Mouse (Mus musculus) intestine, embryonic 16.5 days (tissue): ENCODE data around the gene Irgq. TPM values are rescaled to one million over a fixed set of nuclear protein-coding genes. Genes with fewer than 3 reads are reported as not detected.

Experiments
- ATAC-seq: fragments of 200-750 bp; cut with Nextera tagmentation; 2 replicates; pipeline ENCODE4 v1.8.0; 2017; ENCODE audit warnings: moderate TSS enrichment, moderate library complexity
- H3K27ac ChIP-seq: fragments of 300-500 bp; sonication (generic); 2 replicates; pipeline ENCODE4 v1.5.1; 2014; ENCODE audit warnings: mild to moderate bottlenecking, low read length
- H3K27me3 ChIP-seq: fragments of 300-500 bp; sonication (generic); replicated peaks from 2 replicates; pipeline ENCODE4 v1.6.1; 2014; ENCODE audit warnings: low read length, control low read depth, mixed read lengths; ENCODE audit not compliant: control insufficient read depth, insufficient read depth
- H3K36me3 ChIP-seq: fragments of 300-500 bp; sonication (generic); 2 replicates; pipeline ENCODE4 v1.6.1; 2014; ENCODE audit warnings: low read length, control low read depth; ENCODE audit not compliant: control insufficient read depth, insufficient read depth
- H3K4me1 ChIP-seq: fragments of 300-500 bp; sonication (generic); 2 replicates; pipeline ENCODE4 v1.6.1; 2014; ENCODE audit warnings: low read length, control low read depth, mixed read lengths; ENCODE audit not compliant: control insufficient read depth, insufficient read depth
- H3K4me2 ChIP-seq: fragments of 300-500 bp; sonication (generic); 2 replicates; pipeline ENCODE4 v1.6.1; 2014; ENCODE audit warnings: low read depth, low read length, control low read depth
- H3K4me3 ChIP-seq: fragments of 300-500 bp; sonication (generic); 2 replicates; pipeline ENCODE4 v1.5.1; 2014; ENCODE audit warnings: mild to moderate bottlenecking, low read length
- H3K9ac ChIP-seq: fragments of 300-500 bp; sonication (generic); 2 replicates; pipeline ENCODE4 v1.6.1; 2014; ENCODE audit warnings: low read depth, low read length
- H3K9me3 ChIP-seq: fragments of 300-500 bp; sonication (generic); 2 replicates; pipeline ENCODE4 v1.6.1; 2016; ENCODE audit warnings: low read length, control low read depth; ENCODE audit not compliant: control insufficient read depth
- WGBS: fragments of 180-500 bp; shearing (Covaris S2); extraction: QIAGEN DNeasy Blood & Tissue Kit; methylation state at CpG from one replicate; pipeline ENCODE4 v1.1.7; 2014; 5-methylcytosine and 5-hydroxymethylcytosine counted together
- polyA plus RNA-seq: library from polyadenylated mRNA; unstranded; fragments of >200 nt; fragmentation: Nextera tagmentation; extraction: Ambion mirVana; gene quantifications from 2 replicates; pipeline ENCODE4 v1.2.1, GENCODE M21; 2015

Gene Irgq
- polyA plus RNA-seq, 1 experiment from 2014 or later: 3.3 TPM

DNA sequence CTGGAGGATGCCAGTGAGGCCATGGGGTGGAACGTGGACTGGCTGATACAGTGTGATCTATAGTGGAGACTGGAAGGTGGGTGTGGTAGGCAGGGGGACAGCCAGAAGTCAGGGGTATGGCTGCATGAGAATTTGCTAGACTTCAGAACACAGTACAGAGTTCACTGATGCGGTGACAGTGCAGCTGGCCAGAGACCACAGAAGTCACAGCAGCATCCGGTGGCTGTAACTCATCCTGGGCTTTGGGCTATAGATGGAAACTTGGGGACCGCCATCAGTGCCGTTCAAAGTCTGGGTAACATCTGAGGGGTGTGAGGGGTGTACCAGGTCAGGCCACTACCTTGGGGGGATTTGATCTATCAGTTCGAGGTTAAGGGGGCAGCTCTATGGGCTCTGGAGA, 6.8 kb upstream of the Irgq start:
- H3K36me3 ChIP-seq: no peaks in the 10 kb centered on the region
- WGBS: 87% methylated on average over 6 of the region's 6 CpGs
- H3K9ac ChIP-seq: no peak overlapping the region
- H3K4me2 ChIP-seq: no peak overlapping the region
- no peak overlapping the region for H3K4me3 ChIP-seq
- H3K4me1 ChIP-seq: no peaks in the 10 kb centered on the region
- H3K9me3 ChIP-seq: no peaks in the 10 kb centered on the region
- ATAC-seq: no peak
- no peaks in the 10 kb centered on the region for H3K27me3 ChIP-seq
- no peak overlapping the region for H3K27ac ChIP-seq

DNA sequence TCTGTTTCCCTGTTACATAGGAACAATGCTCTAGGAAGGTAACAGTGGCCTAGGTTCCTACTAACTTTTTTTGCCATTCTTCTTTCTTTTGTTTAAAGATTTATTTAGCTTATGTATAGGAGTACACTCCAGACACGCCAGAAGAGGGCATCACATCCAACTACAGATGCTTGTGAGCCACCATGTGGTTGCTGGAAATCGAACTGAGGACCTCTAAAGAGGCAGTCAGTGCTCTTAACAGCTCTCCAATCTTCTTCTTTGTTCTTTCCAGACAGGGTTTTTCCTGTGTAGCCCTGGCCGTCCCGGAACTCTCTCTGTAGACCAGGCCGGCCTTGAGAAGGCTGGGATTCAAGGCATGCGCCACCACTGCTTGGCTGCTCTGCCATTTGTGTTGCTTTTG, 5.5 kb upstream of the Irgq start:
- no peak overlapping the region for H3K4me2 ChIP-seq
- peaks cover 5% of the 10 kb centered on the region for H3K4me1 ChIP-seq
- H3K4me3 ChIP-seq: no peak overlapping the region
- H3K27me3 ChIP-seq: no peaks in the 10 kb centered on the region
- 82% methylated on average over 6 of the region's 6 CpGs for WGBS
- ATAC-seq: no peak
- H3K9ac ChIP-seq: no peak overlapping the region
- H3K36me3 ChIP-seq: no peaks in the 10 kb centered on the region
- H3K27ac ChIP-seq: no peak overlapping the region
- no peaks in the 10 kb centered on the region for H3K9me3 ChIP-seq

DNA sequence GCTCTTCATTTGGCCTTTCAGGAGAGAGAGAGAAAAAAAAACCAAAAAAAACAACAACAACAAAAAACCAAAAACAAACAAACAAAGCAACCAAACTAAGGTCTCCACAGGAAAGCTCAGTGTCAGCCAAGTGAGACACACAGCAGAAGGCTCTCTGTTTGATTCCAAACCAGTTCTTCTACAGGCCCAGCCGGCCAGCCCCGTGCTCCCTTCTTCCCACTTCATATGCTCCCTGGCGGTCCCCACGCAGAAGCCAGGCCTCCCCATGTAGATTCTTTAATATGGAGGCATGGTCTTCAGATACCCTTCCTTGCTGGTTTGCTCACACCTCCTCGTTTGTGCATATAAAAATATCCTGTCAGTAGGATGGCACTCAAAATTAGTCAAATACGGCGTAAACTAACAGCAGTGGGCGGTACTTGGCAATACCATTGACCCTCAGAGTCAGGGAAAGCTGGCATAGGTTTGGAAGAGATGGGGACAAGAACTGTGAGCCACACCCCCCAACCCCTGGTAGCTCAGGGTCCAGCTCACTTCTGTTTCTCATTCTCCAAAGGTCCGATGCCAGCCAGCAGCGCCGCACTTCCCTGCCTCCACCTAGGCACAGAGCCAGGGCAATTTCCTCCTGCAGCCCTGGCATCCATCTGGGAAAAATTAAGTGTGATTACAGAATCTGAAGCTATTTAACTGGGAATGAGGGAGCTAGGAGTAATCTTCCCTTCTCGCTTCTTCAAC, 4.6 kb upstream of the Irgq start:
- H3K4me3 ChIP-seq: no peak overlapping the region
- H3K27ac ChIP-seq: no peak overlapping the region
- H3K36me3 ChIP-seq: no peaks in the 10 kb centered on the region
- no peaks in the 10 kb centered on the region for H3K27me3 ChIP-seq
- WGBS: 85% methylated on average over 12 of the region's 12 CpGs
- H3K4me2 ChIP-seq: no peak overlapping the region
- no peak for ATAC-seq
- no peaks in the 10 kb centered on the region for H3K9me3 ChIP-seq
- H3K4me1 ChIP-seq: peaks cover 5% of the 10 kb centered on the region
- no peak overlapping the region for H3K9ac ChIP-seq

DNA sequence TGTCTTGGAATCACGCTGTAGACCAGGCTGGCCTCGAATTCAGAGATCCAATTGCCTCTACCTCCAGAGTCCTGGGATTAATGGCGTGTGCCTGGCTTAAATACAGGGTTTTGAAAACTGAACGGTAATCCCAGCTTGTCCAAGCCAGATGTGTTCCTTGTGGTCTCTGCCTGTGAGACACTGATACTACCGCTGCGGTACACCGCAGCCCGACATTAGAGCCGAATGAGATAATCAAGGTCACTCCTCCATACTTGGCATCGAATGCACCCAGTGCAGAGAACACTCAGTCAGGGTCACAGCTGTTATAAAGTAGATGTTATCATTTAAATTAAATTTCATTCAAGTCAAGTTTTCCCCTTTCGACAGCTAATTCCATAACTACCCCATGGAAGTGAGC, 1.6 kb upstream of the Irgq start:
- H3K27me3 ChIP-seq: no peaks in the 10 kb centered on the region
- no peak for ATAC-seq
- H3K4me3 ChIP-seq: no peak overlapping the region
- H3K36me3 ChIP-seq: peaks cover 9% of the 10 kb centered on the region
- WGBS: 91% methylated on average over 11 of the region's 11 CpGs
- H3K4me1 ChIP-seq: peaks cover 14% of the 10 kb centered on the region
- no peaks in the 10 kb centered on the region for H3K9me3 ChIP-seq
- no peak overlapping the region for H3K4me2 ChIP-seq
- no peak overlapping the region for H3K9ac ChIP-seq
- no peak overlapping the region for H3K27ac ChIP-seq

DNA sequence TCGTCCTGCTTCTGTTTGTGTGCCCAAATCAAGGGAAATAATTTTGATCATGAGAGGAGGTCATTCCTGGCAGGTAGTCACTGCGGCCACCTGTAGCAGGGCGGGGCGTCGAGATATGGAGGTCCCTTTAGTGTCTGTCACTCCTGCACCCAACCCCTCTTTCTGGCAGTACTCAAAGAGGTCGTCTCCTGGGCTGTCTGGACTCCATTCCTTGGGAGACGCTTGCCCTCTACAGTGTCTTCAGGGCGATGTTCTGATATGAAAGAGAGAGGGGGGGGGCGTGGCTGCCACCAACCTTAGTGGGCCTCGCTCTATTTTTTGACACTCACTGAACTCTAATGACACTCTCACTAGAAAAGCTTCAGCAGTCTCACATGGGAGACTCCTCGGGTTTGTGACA, 909 bp upstream of the Irgq start:
- peak; percentile 1; the same call in 1 of the 2 replicates for ATAC-seq
- H3K36me3 ChIP-seq: peaks cover 9% of the 10 kb centered on the region
- no peaks in the 10 kb centered on the region for H3K9me3 ChIP-seq
- peak overlapping the region; percentile 58 for H3K4me3 ChIP-seq
- H3K9ac ChIP-seq: peak overlapping the region; percentile 82
- 51% methylated on average over 11 of the region's 11 CpGs for WGBS
- no peaks in the 10 kb centered on the region for H3K27me3 ChIP-seq
- H3K4me1 ChIP-seq: peaks cover 14% of the 10 kb centered on the region
- H3K27ac ChIP-seq: peak overlapping the region; percentile 91
- H3K4me2 ChIP-seq: peak overlapping the region; percentile 74

DNA sequence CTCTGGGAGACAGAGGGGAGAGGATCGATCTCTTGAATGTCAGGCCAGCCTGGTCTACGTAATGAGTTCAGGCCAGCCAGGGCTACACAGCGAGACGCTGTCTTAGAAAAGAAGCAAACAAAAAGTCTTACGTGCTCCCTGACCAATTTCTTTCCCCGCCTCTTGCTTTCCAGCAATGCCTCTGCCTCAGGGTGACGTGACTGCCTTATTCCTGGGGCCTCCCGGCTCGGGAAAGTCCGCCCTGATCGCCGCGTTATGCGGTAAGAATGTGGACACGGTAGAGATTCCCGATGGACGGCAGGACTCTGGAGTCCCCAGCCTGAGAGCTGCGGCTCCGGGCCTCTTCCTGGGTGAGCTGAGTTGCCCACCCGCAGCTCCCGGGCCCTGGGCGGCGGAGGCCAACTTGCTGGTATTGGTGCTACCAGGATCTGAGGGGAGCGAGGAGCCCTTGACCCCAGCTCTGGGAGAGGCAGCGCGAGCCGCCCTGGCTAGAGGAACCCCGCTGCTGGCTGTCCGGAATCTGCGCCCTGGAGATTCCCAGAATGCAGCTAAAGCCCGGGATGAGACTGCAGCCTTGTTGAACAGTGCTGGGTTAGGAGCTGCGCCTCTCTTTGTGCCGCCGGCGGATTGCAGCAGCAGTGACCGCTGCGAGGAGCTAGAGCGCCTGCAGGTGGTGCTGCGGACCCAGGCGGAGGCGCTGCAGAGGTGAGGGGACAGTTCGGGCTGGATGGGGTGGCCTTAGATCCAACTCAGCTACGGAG, 902 bp downstream of the Irgq start:
- H3K36me3 ChIP-seq: peaks cover 19% of the 10 kb centered on the region
- no peaks in the 10 kb centered on the region for H3K27me3 ChIP-seq
- under 1% methylated on average over 40 of the region's 43 CpGs for WGBS
- peak overlapping the region; percentile 95 for H3K4me2 ChIP-seq
- H3K4me1 ChIP-seq: peaks cover 14% of the 10 kb centered on the region
- H3K9me3 ChIP-seq: no peaks in the 10 kb centered on the region
- peak overlapping the region; percentile 58 for H3K4me3 ChIP-seq
- H3K27ac ChIP-seq: peak overlapping the region; percentile 71
- ATAC-seq: peak; percentile 68
- peak overlapping the region; percentile 89 for H3K9ac ChIP-seq

DNA sequence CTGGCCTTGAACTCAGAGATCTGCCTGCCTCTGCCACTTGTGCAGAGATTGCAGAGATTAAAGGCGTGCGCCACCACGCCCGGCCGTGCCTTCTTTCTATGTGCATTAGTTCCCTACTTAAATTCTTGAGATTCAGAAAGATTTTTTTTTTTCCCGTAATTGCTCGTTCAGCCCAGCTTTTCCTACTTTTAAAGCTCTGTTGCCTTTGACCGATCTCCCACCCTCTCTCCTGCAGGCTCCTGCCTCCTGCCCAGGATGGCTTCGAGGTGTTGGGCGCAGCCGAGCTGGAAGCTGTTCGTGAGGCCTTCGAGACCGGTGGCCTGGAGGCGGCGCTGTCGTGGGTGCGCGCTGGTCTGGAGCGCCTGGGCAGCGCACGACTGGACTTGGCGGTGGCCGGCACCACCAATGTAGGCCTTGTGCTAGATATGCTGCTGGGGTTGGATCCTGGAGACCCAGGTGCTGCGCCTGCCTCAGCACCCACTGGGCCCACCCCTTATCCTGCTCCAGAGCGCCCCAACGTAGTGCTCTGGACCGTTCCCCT, 2.6 kb downstream of the Irgq start:
- Histone ChIP-seq H3K4me2 (no peak overlapping the region), H3K9me3 (no peaks in the 10 kb centered on the region), H3K36me3 (peaks cover 19% of the 10 kb centered on the region), H3K27ac (no peak overlapping the region), H3K27me3 (no peaks in the 10 kb centered on the region), H3K4me1 (peaks cover 14% of the 10 kb centered on the region), H3K9ac (no peak overlapping the region), H3K4me3 (no peak overlapping the region)
- 81% methylated on average over 28 of the region's 28 CpGs for WGBS
- no peak for ATAC-seq

DNA sequence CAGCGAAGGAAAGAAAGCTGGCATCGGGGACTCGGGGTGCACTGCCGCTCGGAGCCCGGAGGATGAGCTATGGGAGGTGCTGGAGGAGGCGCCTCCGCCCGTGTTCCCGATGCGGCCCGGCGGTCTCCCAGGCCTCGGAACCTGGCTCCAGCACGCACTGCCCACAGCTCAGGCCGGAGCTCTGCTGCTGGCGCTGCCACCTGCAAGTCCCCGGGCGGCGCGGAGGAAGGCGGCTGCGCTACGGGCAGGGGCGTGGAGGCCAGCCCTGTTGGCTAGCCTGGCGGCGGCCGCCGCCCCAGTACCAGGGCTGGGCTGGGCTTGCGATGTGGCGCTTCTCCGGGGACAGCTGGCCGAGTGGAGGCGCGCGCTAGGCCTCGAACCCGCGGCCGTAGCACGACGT, 3.3 kb downstream of the Irgq start:
- no peak overlapping the region for H3K27ac ChIP-seq
- no peak overlapping the region for H3K4me2 ChIP-seq
- ATAC-seq: no peak
- no peak overlapping the region for H3K4me3 ChIP-seq
- H3K9me3 ChIP-seq: no peaks in the 10 kb centered on the region
- H3K9ac ChIP-seq: no peak overlapping the region
- no peaks in the 10 kb centered on the region for H3K27me3 ChIP-seq
- 57% methylated on average over 41 of the region's 42 CpGs for WGBS
- H3K36me3 ChIP-seq: peaks cover 19% of the 10 kb centered on the region
- H3K4me1 ChIP-seq: peaks cover 14% of the 10 kb centered on the region

DNA sequence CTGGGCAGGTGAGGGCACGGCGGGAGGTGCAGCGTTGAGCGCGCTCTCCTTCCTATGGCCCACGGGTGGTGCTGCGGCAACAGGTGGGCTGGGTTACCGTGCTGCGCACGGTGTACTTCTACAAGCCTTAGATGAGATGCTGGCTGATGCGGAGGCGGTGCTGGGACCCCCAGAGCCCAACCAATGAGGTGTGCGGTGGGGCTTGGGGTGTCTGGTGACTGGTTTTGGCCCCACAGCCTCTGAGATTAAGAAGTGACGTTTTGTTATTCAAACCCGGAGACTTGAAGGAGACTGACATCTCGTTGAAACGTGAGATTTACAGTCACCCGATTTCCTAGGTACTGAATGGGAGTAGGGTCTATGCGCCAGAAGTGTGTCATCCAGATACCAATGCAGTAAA, 3.8 kb downstream of the Irgq start:
- Histone ChIP-seq H3K9ac (no peak overlapping the region), H3K4me2 (no peak overlapping the region), H3K4me1 (peaks cover 14% of the 10 kb centered on the region), H3K9me3 (no peaks in the 10 kb centered on the region), H3K36me3 (peaks cover 19% of the 10 kb centered on the region), H3K4me3 (no peak overlapping the region), H3K27ac (no peak overlapping the region), H3K27me3 (no peaks in the 10 kb centered on the region)
- no peak for ATAC-seq
- 55% methylated on average over 19 of the region's 19 CpGs for WGBS
